Mouse (Mus musculus) layer of hippocampus, adult 9-10 months (tissue): Measurements from ENCODE around the gene Sox3.

ENCODE experiments used
- DNase-seq: peaks from one replicate; pipeline ENCODE4 v3.0.0; 2022; ENCODE audit warnings: low spot score

Sox3 gene

DNA sequence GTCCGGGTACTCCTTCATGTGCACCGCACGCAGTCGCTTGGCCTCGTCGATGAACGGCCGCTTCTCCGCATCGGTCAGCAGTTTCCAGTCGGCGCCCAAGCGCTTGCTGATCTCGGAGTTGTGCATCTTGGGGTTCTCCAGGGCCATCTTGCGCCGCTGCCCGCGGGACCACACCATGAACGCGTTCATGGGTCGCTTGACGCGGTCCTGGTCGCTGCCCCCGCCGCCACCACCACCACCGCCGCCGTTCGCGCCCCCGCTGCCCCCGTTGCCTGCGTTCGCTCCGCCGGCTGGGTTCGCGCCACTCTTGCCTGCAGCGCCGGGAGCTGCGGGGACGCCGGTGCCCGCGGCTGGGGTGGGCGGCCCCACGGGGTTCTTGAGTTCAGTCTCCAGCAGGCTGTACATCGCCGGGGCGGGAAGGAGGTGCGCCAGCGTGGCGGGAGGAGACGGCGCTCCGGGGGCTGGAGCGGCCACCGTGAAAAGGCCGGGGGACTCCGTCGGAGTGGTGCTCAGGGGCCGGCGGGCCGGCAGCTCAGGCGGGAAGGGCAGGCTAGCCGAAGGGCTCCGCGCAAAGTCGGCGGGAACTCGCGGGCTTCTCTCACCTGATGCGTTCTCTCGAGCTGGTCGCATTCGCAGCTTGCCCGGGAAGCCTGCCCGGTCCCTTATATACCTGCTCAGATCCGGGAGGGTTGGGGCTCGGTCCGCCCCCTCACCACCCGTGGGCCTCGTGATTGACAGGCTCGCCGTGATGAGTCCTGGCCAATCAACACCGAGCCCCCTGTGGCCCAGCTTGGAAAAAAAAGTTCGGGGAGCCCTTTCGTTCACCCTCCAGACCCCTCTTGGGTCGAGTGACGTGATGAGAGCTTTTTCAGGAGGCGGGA lies at the start of gene Sox3:
Sox3 (minus strand) TSS at position 630 of the 881 bp plus-strand sequence.
- no peak for DNase-seq

DNA sequence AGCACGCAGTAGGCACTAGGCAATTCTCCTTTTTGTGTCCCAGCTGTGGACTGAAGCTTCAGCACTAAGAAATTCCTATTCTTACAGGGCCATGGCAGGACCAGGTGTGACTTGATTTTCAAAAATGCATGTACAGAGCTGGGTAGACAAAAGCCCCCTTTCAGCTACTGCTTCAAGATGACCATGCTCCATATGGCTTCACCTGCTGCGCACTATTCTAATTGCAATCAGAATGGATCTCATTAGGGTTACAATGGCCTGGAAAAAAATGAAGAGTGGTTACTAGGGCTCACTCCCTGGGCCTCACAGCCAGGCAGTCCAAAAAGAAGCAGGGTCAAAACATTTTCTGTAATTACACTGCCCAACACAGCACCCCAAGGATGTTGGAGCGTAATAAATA lies 47.0 kb upstream of the Sox3 start:
- no peak for DNase-seq

DNA sequence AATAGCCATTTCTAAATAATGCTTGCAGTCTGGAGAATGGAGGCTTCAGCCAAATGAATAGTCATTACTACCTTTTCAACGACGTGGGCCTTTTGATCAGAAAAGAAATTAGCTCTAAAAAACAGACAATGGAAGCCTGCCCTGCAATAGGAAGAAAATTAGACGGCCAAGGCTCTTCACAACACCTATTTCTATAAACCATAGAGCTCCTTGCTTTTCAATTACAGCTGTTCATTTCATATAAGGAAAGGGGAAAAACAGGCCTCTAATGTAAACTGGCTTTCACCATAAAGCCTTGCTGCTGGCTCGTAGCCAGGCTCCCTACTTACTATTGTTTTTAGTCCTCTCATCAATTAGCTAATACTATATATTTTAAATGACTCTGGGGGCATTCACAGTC lies 6.3 kb upstream of the Sox3 start:
- no peak for DNase-seq

DNA sequence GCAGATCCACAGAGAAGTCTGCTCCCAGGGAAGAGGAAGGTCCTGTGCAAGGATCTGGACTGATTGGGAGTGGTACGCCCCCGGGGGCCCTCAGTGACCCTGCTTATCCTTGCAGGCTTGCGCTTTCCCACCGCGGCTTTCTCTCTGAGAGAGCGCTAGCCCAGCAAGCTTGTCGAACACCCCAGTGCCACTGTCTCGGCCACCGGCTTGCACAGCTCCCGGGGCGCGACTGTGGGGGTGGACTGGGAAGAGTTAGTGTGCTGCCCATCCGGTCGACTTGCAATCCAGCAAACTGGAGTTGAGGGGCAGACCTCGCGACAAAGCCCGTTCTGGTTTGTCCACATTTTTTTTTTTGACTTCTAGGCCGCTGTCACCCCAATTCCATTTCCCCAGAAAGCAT lies 5.4 kb upstream of the Sox3 start:
- no peak for DNase-seq

DNA sequence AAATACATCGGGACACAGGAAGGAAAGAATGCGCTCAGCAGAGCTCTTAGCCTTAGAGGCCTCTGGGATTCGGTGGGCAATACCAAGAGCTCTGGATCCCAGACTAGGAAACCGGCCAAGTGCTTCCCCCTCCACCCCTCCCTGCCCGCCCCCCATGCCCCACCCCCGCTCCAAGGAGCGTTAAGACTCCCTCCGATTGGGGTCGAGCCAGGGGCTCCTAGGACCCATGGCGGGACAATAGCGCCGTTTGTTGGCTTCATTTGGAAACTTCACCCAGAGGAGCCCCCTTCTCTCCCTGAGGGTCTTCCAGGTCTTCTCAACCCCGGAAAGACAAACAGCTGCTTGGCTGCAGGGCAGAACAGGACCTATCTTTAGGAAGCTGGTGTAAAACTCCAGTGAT lies 3.1 kb upstream of the Sox3 start:
- no peak for DNase-seq

DNA sequence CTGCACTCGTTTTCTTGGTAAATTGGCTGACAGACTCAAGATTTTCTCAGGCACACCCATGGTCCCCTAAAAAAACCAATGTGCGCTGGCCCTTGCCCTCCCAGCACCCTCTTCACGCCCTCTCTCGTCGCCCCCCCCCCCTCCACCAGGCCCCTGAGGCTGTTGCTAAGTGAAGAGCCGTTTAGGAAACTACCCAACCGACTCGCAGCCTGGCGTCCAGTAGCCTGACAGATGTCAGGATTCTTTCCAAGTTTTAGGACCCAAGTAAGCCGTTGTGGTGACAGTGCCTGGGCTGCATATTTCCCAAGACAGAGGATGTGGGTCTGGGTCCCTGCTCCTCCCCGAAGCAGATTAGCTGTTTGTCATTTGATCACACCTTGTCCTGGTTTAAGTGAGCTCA lies 2.2 kb upstream of the Sox3 start:
- no peak for DNase-seq

DNA sequence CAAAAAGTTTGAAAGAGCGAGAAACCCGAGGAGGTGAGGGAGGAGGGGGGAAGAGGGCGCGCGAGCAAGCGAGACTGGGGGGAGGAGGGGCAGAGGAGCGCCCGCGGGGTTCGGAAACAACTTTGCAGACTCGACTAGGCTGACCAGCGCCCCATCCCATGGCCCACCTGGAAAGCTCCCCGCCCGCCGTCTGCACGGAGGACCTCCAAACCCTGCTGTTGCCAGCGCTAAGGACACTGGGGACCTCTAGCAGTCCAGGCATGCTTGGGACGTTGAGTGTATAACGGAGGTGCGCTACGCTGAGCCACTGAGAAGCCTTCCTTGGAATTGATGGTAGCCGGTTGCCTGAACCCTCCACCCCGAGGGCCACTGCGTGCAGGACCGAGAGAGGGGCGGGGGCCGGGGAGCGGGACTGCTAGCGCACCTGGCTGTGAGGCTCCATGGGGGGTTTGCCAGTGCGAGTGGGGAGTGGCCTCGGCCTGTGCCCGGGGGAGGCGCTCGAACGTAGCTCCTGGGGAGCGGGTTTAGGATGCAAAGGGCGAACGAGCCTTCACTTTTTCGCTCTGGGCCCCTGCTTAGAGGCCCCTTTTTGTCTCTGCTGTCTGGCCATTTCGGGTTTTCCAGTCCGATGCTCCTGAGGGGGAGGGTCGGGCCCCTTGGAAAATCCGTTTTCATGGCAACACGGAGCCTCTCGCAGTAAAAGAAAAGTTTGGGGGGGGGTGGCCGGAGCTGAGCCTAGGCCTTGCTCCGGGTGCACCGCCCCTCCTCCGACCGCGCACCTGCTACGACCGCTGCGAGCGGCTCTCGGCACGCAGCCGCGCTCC lies 702 bp upstream of the Sox3 start:
- no peak for DNase-seq

DNA sequence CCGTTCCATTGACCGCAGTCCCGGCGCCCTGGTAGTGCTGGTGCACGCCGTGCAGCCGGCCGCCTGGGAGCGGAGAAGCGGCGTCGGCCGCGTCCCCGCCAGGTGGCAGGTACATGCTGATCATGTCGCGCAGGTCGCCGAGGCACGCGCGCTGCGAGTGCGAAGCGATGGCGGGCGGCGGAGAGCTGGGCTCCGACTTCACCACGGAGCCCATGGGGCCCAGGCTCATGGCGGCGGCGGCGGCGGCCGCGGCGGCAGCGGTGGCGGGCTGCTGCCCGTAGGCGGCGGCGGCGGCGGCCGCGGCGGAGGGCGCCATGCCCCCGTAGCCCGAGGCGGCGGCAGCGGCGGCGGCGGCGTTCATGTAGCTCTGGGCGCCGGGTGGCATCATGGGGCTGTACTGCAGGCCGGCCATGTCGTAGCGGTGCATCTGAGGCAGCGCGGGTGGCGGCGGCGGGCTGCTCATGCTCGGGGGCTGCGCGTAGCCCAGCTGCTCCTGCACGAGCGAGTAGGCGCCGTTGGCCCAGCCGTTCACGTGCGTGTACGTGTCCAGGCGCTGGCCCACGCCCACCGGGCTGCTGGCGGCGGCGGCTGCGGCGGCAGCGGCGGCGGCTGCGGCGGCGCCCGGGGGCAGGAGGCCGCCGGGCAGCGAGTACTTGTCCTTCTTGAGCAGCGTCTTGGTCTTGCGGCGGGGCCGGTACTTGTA lies 981 bp downstream of the Sox3 start:
- DNase-seq: no peak

DNA sequence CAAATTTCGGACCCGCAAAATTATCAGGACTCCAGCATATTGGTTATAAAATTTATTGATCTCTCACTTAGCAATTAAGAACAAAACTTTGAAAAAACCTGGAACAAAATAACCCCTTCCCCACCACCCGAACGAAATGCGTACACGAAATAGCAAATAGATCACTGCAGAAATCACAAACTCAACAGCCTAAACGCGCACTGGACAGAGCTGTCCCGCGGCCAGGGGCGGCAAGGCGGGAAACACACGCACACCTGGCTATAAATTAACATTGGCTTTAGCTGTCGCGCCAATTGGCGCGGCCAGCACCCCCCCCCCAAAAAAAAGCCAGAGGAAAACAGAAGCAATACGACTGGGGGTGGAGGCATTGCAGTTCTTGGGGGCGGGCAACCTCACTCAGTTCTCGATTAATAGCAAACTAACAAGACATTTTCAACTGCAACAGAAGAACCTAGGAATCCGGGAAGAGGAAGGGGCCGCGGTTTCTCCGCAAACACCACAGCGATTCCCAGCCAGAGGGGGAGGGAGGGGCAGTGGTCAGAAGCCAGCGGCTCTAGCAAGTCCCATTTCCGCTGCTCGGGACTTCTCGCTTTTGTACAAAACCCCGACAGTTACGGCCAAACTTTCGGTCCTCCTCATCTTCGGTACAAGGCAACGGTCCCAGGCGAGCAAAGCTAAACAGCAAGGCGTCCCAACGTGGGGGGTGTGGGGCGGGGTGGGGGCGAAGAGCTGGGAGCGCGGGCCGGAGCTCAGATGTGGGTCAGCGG lies 1.7 kb downstream of the Sox3 start:
- DNase-seq: no peak

DNA sequence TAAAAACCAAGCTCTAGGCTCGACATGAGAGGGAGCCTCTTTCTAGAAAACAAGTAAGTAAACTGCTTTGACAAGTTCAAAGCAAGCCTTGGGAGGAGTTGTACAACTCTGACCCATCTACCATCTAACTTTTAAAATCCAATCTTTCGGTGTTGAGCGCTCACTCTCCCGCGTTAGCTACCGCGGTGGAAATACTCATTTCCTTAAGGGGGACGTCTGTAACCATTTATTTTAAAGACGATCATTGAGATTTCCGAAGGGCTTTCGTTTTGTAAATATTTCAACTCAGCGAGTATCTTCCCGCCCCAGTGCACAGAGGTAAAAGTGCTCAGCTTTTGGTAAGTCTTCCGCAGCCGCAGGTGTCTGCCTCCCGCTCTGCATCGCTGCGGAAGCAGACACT lies 2.6 kb downstream of the Sox3 start:
- DNase-seq: no peak

DNA sequence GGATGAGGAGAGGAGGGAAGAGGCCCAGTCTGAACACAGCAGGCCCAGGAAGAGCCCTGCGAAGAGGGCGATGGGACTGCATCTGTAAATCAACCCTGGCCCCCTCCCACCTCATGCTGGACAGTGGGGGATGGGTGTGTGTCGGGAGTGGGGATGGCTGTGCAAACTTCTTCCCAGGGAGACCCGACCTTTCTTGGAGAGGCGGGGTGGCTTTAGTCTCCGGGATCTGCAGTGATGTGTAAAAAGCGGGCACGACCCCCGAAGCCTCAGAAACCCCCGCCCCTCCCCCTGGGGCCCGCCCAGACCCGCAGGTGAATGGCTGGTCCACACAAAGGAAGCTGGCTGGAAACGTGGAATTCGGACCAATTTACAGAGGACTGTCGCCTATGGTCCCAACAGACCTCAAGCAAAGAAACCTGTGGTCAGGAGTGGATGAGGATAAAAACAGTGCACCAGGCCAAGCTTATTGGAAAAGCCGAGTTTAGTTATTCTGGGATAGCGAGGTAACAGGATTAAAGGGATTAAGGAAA lies 3.2 kb downstream of the Sox3 start:
- DNase-seq: no peak
